8 mouse cellular contexts compared by ENCODE assay signal in genomic region chr2:165922047-165922728, GRCm38 (mm10). TPM values are rescaled to one million over a fixed set of nuclear protein-coding genes. Genes with fewer than 3 reads are reported as not detected.
DNase-seq lines count a peak whose midpoint lies in the region; ATAC-seq lines count a peak whose summit lies in the region.

No protein-coding gene starts in this region.

- DNase-seq in B cell, adult 2 months: peak; percentile 85 to 91
- DNase-seq in kidney, postnatal 14 days: peak; percentile 41
- DNase-seq in right cerebral cortex, postnatal 25 days: no peak
- DNase-seq in neural tube, embryonic 10.5 days (ENCODE audit: extremely low spot score, low spot score): no peak
- DNase-seq in ovary, postnatal 14 days (ENCODE audit: low spot score): no peak

- no peaks in the 10 kb centered on the region for H3K36me3 ChIP-seq in hindbrain, embryonic 16.5 days (ENCODE audit: control insufficient read depth, insufficient read depth, low read length)

- no peaks in the 10 kb centered on the region for H3K4me1 ChIP-seq in hindbrain, embryonic 16.5 days (ENCODE audit: control insufficient read depth, insufficient read depth, low read depth, low read length)

- H3K9ac ChIP-seq in hindbrain, embryonic 16.5 days (ENCODE audit: low read depth, low read length): no peak overlapping the region

- no peak overlapping the region for H3K27ac ChIP-seq in hindbrain, embryonic 16.5 days (ENCODE audit: low read depth, low read length)

- no peaks in the 10 kb centered on the region for H3K9me3 ChIP-seq in hindbrain, embryonic 16.5 days (ENCODE audit: control insufficient read depth, low read length)

- no peaks in the 10 kb centered on the region for H3K27me3 ChIP-seq in hindbrain, embryonic 16.5 days (replicated peaks; ENCODE audit: control insufficient read depth, insufficient read depth, low read length)

- ATAC-seq in activated CD4-positive, CD25-positive, alpha-beta regulatory T cell, adult 4 months: peak; percentile 70
- peak; percentile 77 for ATAC-seq in monocyte, adult 5-6 weeks (replicated peaks; ENCODE audit: insufficient number of reproducible peaks, low FRiP score, low TSS enrichment, poor library complexity, severe bottlenecking)
- ATAC-seq in hindbrain, embryonic 16.5 days: no peak

- no peak overlapping the region for H3K4me3 ChIP-seq in hindbrain, embryonic 16.5 days (ENCODE audit: low read length)

- no peak overlapping the region for H3K4me2 ChIP-seq in hindbrain, embryonic 16.5 days (ENCODE audit: low read length)

- WGBS in hindbrain, embryonic 16.5 days: 67% methylated on average over 13 of the region's 13 CpGs

RNA-seq across cellular contexts. Expression of gene Zmynd8, which starts 23.4 kb away (rescaled TPM):
- 10 to 100 TPM; 41.1 to 48.5 TPM for polyA plus RNA-seq in activated CD4-positive, CD25-positive, alpha-beta regulatory T cell, adult 4 months (2017; shearing (Covaris generic))
- 42.6 to 54.2 TPM (median 44.4 TPM) in 3 replicates for total RNA-seq in monocyte, adult 5-6 weeks (2017)
- 64.3 and 66.4 TPM in 2 replicates for polyA plus RNA-seq in hindbrain, embryonic 16.5 days (2015; fragmentation: Nextera tagmentation; extraction: Ambion mirVana)

Comparison
In these comparisons a context has a peak if more than half of its experiments do, and no peak if none do; other contexts are left out.
1. DNase-seq: peak in B cell, adult 2 months (2 of 2) and kidney, postnatal 14 days (single experiment); none in right cerebral cortex, postnatal 25 days (single experiment), neural tube, embryonic 10.5 days (single experiment) and ovary, postnatal 14 days (single experiment).